Mouse (Mus musculus) left cerebral cortex, postnatal 4 days (tissue): Measurements from ENCODE around the gene Olfr837. TPM values are rescaled to one million over a fixed set of nuclear protein-coding genes. Genes with fewer than 3 reads are reported as not detected.
"Not testable (repeated sequence)": the region's sequence is repeated elsewhere in the genome, so short reads cannot be mapped to it uniquely, and the experiment has no call there.

Experiments used
- DNase-seq: peaks from one replicate; pipeline ENCODE4 v3.0.0-alpha.2; 2022
- intact Hi-C: fragments of 180-260 bp; cut with DNase I; formaldehyde crosslinking; loops from one replicate; pipeline ENCODE4 v1.15.1; 2025
- total RNA-seq, 2 experiments: library from RNA; stranded (reverse); gene quantifications; 2 replicates each; pipeline ENCODE4 v1.2.3; 2021

Gene Olfr837
- not detected for total RNA-seq

DNA sequence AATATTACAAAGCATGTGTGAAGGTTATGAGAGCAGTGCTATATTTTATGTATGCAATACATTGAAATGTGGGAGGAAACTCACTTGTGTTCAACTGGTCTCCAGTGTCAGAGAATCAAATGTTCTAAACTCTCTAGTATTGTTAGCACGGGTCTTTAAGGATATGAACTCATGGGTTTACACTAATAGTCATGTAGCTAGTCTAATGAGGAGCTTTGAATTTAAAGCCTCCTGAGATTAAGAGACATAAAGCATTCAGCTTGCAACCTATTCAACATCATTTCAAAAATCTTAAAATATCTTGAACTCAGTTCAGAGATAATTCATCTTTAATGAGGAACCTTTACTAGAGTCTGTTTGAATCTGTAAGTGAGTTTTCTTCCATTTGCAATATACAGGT is at the start of gene Olfr837:
Olfr837 (plus strand) TSS at position 301 of the 400 bp plus-strand sequence.
- intact Hi-C loops: no loop called here
- no peak for DNase-seq

- DNase-seq, intact Hi-C loops: not testable (repeated sequence)
Measured at GRCm38 (mm10) chr9:19092889-19093753, 43.0 kb upstream of the Olfr837 start.

- DNase-seq: no peak
- intact Hi-C loops: no loop called here
Measured at GRCm38 (mm10) chr9:19097286-19097685, 38.8 kb upstream of the Olfr837 start.

DNA sequence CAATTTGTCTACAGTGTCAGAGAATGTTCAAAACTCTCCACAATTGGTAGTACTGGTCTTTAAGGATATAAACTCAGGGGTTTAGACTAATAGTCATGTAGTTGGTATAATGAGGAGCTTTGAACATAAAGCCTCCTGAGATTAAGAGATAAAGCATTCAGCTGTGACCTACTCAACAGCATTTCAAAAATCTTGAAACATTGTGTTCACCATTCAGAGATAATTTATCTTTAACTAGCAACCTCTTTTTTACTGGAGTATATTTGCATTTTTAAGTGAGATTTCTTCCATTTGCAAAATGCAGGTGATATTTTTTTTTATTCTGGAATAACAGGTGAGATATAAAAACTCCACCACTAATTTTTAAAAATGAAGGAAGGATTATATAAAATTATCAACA is 16.0 kb upstream of the Olfr837 start, which contains the start of gene Olfr836:
Olfr836 (plus strand) TSS at position 301 of the 400 bp plus-strand sequence.
- intact Hi-C loops: no loop called here
- no peak for DNase-seq

- intact Hi-C loops: no loop called here
Measured at GRCm38 (mm10) chr9:19177212-19177611, 41.1 kb downstream of the Olfr837 start, which contains the start of gene Olfr839-ps1. TSS of gene Olfr839-ps1 (minus strand) at chr9:19177312.

More at GRCm38 (mm10) chr9:19177212-19177611, 41.1 kb downstream of the Olfr837 start, which contains the start of gene Olfr839-ps1:
- no peak for DNase-seq

Other genes starting within 250 kb of the Olfr837 start
- not detected for gene Olfr832, start 199.2 kb upstream of the Olfr837 start, total RNA-seq
- not detected for gene Olfr834, start 148.3 kb upstream of the Olfr837 start, total RNA-seq
- gene Olfr835, start 103.6 kb upstream of the Olfr837 start, total RNA-seq: not detected
- gene Olfr836, start 15.9 kb upstream of the Olfr837 start, total RNA-seq: not detected
- under 1 TPM; 0.08 to 0.16 TPM for gene Olfr839-ps1, start 41.0 kb downstream of the Olfr837 start, total RNA-seq
- gene Olfr843, start 115.7 kb downstream of the Olfr837 start, total RNA-seq: not detected
- gene Olfr844, start 180.0 kb downstream of the Olfr837 start, total RNA-seq: not detected
- gene Olfr845, start 200.1 kb downstream of the Olfr837 start, total RNA-seq: not detected
- not detected for gene Olfr846, start 227.7 kb downstream of the Olfr837 start, total RNA-seq
- gene Olfr847, start 242.4 kb downstream of the Olfr837 start, total RNA-seq: not detected